Mouse (Mus musculus) limb, embryonic 10.5 days (tissue): ENCODE results near the gene Timd2. TPM values are rescaled to one million over a fixed set of nuclear protein-coding genes. Genes with fewer than 3 reads are reported as not detected.
"Not testable (repeated sequence)": the region's sequence is repeated elsewhere in the genome, so short reads cannot be mapped to it uniquely, and the experiment has no call there.

Source experiments
- DNase-seq: peaks from one replicate; pipeline ENCODE4 v3.0.0-alpha.2; 2017; ENCODE audit warnings: low spot score
- H3K27ac ChIP-seq: fragments of 300-500 bp; sonication (generic); 2 replicates; pipeline ENCODE4 v1.5.1; 2016; ENCODE audit warnings: mild to moderate bottlenecking
- H3K27me3 ChIP-seq: fragments of 300-500 bp; sonication (generic); 2 replicates; pipeline ENCODE4 v1.6.1; 2016; ENCODE audit warnings: low read depth, mild to moderate bottlenecking; ENCODE audit not compliant: poor library complexity, severe bottlenecking
- H3K36me3 ChIP-seq: fragments of 300-500 bp; sonication (generic); 2 replicates; pipeline ENCODE4 v1.6.1; 2016; ENCODE audit warnings: mild to moderate bottlenecking, moderate library complexity
- H3K4me1 ChIP-seq: fragments of 300-500 bp; sonication (generic); 2 replicates; pipeline ENCODE4 v1.6.1; 2016
- H3K4me3 ChIP-seq: fragments of 300-500 bp; sonication (generic); 2 replicates; pipeline ENCODE4 v1.5.1; 2016; ENCODE audit warnings: mild to moderate bottlenecking, moderate library complexity
- H3K9me3 ChIP-seq: fragments of 300-500 bp; sonication (generic); replicated peaks from 2 replicates; pipeline ENCODE4 v1.6.1; 2016; ENCODE audit warnings: mild to moderate bottlenecking
- WGBS: fragments of 180-500 bp; shearing (Covaris S2); methylation state at CpG from one replicate; pipeline ENCODE4 v1.1.7; 2016; 5-methylcytosine and 5-hydroxymethylcytosine counted together
- polyA plus RNA-seq: library from polyadenylated mRNA; unstranded; fragments of >200 nt; fragmentation: Nextera tagmentation; extraction: Ambion mirVana; gene quantifications from 2 replicates; pipeline ENCODE4 v1.2.1, GENCODE M21; 2016

Timd2 gene
- polyA plus RNA-seq, 1 experiment from 2014 or later, result not detected

DNA sequence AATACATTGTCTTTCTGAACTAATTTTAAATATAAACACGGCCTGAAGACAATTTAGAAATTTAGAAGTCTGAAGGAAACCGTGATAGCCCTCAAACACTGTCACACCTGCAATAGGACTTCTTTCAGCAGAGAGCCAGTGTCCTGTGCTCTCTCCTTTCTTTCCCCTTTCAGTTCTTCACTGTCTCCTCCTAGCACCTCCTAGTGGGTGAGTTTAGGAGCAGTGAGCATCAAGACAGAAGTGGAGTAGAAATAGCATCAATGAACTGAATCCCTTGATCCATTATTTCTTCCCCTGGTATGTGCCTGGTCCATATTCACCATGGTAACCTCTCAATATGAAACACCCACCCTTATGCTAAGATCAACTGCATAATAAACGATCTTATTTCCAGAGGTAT, 70.3 kb downstream of the Timd2 start:
- Histone ChIP-seq H3K9me3 (no peaks in the 10 kb centered on the region), H3K4me1 (no peaks in the 10 kb centered on the region), H3K27me3 (no peaks in the 10 kb centered on the region), H3K36me3 (no peaks in the 10 kb centered on the region), H3K27ac (no peak overlapping the region), H3K4me3 (no peak overlapping the region)
- 89% methylated on average over 3 of the region's 3 CpGs for WGBS
- no peak for DNase-seq

DNA sequence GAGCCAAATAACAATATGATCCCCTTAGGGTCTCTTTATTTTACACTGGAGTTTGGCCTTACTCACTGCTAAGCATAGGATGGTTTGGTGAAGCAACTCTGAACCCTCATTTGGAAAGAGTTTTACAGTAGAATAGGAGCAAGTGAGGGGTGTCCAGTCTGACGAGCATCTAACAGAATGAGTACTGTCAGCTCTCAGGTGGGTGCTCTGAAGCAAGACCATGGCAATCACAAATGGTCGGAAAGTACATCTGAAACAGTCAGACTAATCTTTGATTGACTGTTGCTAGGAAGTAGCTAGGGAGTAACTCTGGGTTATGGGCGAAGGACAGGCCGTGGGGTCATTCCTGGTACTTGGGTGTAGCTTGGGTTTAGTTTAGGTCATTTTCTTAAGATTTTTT, 71.3 kb downstream of the Timd2 start:
- not testable (repeated sequence) for H3K9me3 ChIP-seq, H3K27me3 ChIP-seq, H3K4me3 ChIP-seq, H3K4me1 ChIP-seq, H3K27ac ChIP-seq, H3K36me3 ChIP-seq, DNase-seq
- WGBS, result 85% methylated on average over 4 of the region's 4 CpGs

DNA sequence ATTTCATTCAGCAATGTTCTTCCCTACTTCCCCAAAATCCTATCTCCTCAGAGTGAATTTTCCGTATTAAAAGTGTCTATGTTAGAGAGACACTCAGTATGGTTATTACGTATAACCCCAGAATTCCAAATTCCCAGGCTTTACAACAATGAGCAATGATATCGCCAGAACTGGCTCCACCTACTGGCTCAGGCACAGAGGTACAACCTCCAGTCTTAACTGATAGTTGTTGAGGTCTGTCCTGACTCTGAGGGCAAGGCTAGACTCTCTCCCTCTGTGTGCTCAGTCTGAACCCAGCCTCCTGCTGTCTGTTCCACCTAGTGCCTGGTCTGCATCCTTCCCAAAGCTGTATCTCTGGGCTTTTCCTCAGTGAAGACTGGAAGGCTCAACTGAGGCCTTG, 75.2 kb downstream of the Timd2 start:
- DNase-seq, result peak; percentile 34
- no peak overlapping the region for H3K4me3 ChIP-seq
- WGBS, result 35% methylated on average over 3 of the region's 3 CpGs
- no peaks in the 10 kb centered on the region for H3K9me3 ChIP-seq
- H3K27ac ChIP-seq, result no peak overlapping the region
- no peaks in the 10 kb centered on the region for H3K36me3 ChIP-seq
- H3K27me3 ChIP-seq, result no peaks in the 10 kb centered on the region
- H3K4me1 ChIP-seq, result peaks cover 8% of the 10 kb centered on the region

GRCm38 (mm10) chr11:46629211-46629795, 77.6 kb downstream of the Timd2 start, which contains the start of gene Dppa1:
Dppa1 (minus strand) TSS chr11:46629261.
- no peak for DNase-seq
- no peaks in the 10 kb centered on the region for H3K36me3 ChIP-seq

DNA sequence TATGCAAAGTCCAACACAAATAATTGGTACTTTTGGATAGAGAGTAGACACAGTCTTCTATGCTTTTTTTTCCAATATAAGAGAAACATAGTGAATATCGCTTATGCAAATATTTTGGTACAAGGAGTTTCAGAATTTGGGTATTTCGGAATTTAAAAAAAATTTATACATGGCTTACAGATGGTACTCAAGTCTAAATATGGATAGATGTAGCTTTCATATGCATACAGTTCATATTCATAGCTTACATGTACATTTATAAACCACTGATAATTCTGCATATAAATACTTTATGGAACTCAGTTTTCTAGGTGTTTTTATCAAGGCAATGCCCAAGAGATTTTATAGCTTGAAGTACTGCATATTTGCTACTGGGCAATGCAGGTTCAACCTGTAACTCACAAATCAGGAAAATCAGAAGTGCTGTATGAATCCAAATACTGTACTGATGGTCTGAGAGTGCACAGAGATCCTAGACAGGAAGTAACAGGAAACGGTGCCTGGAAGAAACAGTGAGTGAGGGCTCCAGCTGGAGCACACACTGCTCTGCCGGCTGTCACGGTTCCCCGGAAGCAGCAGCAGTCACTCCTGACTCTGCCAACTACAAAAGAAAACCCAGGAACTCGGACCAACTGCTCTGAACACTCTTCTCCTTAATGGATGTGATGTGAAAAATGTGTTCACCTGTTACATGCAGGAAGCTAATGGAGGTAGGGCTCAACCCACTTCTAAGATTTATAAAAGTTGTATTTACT, 86.3 kb downstream of the Timd2 start:
- Histone ChIP-seq H3K4me1 (no peaks in the 10 kb centered on the region), H3K4me3 (no peak overlapping the region), H3K9me3 (no peaks in the 10 kb centered on the region), H3K27me3 (no peaks in the 10 kb centered on the region), H3K36me3 (no peaks in the 10 kb centered on the region), H3K27ac (no peak overlapping the region)
- 82% methylated on average over 7 of the region's 7 CpGs for WGBS
- no peak for DNase-seq

More at GRCm38 (mm10) chr11:46629211-46629795, 77.6 kb downstream of the Timd2 start, which contains the start of gene Dppa1:
- Histone ChIP-seq H3K27ac (no peak within 1 kb of the TSS), H3K4me3 (no peak within 1 kb of the TSS), H3K9me3 (no peaks in the 10 kb centered on the region), H3K4me1 (peaks cover 8% of the 10 kb centered on the region), H3K27me3 (no peaks in the 10 kb centered on the region)
- WGBS, result 51% methylated on average over 2 of the region's 2 CpGs

DNA sequence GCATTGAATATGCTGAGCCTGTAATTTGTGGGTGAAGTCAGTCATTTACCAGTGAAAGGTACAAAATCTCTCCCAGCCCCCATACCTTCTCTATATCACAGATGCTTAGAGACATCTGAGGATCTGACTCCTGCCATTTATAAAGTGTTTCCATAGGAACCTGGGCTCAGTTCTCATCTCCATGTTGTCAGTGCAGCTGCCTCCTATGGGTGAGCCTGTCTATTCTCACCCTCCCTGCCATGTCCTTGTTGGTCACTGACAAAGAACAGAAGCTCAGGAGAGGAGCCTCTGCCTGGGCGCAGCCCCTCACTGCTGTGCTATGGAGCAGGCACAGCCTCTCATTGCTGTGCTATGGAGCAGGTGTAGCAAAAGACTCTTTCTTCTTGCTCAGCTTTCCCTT, 86.9 kb downstream of the Timd2 start:
- Histone ChIP-seq H3K9me3 (no peaks in the 10 kb centered on the region), H3K27ac (no peak overlapping the region), H3K36me3 (no peaks in the 10 kb centered on the region), H3K4me1 (no peaks in the 10 kb centered on the region), H3K27me3 (no peaks in the 10 kb centered on the region), H3K4me3 (no peak overlapping the region)
- 96% methylated on average over 1 of the region's 1 CpGs for WGBS
- no peak for DNase-seq

Other genes starting within 250 kb of the Timd2 start
- gene Gm12169, start 182.8 kb downstream of the Timd2 start, polyA plus RNA-seq, result not detected in 2 replicates
- not detected in 2 replicates for gene BC053393, start 135.5 kb downstream of the Timd2 start, polyA plus RNA-seq
- not detected in 2 replicates for gene Dppa1, start 77.8 kb downstream of the Timd2 start, polyA plus RNA-seq
- gene Havcr1, start 28.0 kb upstream of the Timd2 start, polyA plus RNA-seq, result not detected in 2 replicates
- gene Timd4, start 103.7 kb upstream of the Timd2 start, polyA plus RNA-seq, result 0.09 and 0.10 TPM in 2 replicates